Mouse (Mus musculus) midbrain, postnatal 0 days (tissue): ENCODE results near the gene Cd8b1. TPM values are rescaled to one million over a fixed set of nuclear protein-coding genes. Genes with fewer than 3 reads are reported as not detected.

Experiments
- ATAC-seq: fragments of 200-750 bp; cut with Nextera tagmentation; 2 replicates; pipeline ENCODE4 v1.8.0; 2017; ENCODE audit warnings: moderate number of reproducible peaks, mild to moderate bottlenecking, moderate TSS enrichment, moderate library complexity; ENCODE audit not compliant: low FRiP score
- DNase-seq: peaks from one replicate; pipeline ENCODE4 v3.0.0-alpha.2; 2015; ENCODE audit warnings: low spot score
- H3K27ac ChIP-seq: fragments of 300-500 bp; sonication (generic); 2 replicates; pipeline ENCODE4 v1.5.1; 2014; ENCODE audit warnings: low read depth, mild to moderate bottlenecking, low read length, mixed read lengths
- H3K27me3 ChIP-seq: fragments of 300-500 bp; sonication (generic); 2 replicates; pipeline ENCODE4 v1.6.1; 2014; ENCODE audit warnings: low read length, control low read depth, mixed read lengths; ENCODE audit not compliant: insufficient read depth
- H3K36me3 ChIP-seq: fragments of 300-500 bp; sonication (generic); 2 replicates; pipeline ENCODE4 v1.6.1; 2014; ENCODE audit warnings: low read length, control low read depth, mixed read lengths; ENCODE audit not compliant: insufficient read depth
- H3K4me1 ChIP-seq: fragments of 300-500 bp; sonication (generic); 2 replicates; pipeline ENCODE4 v1.6.1; 2014; ENCODE audit warnings: mild to moderate bottlenecking, control low read depth, antibody characterized with exemption, low read length, mixed read lengths; ENCODE audit not compliant: insufficient read depth
- H3K4me2 ChIP-seq: fragments of 300-500 bp; sonication (generic); 2 replicates; pipeline ENCODE4 v1.6.1; 2014; ENCODE audit warnings: low read depth, mild to moderate bottlenecking, low read length, mixed read lengths; ENCODE audit not compliant: poor library complexity, severe bottlenecking
- H3K4me3 ChIP-seq: fragments of 300-500 bp; sonication (generic); 2 replicates; pipeline ENCODE4 v1.5.1; 2014; ENCODE audit warnings: low read depth, mild to moderate bottlenecking, low read length, moderate library complexity
- H3K9ac ChIP-seq: fragments of 300-500 bp; sonication (generic); replicated peaks from 2 replicates; pipeline ENCODE4 v1.6.1; 2014; ENCODE audit warnings: mild to moderate bottlenecking, low read length, moderate library complexity, mixed read lengths; ENCODE audit not compliant: poor library complexity, severe bottlenecking
- H3K9me3 ChIP-seq: fragments of 300-500 bp; sonication (generic); 2 replicates; pipeline ENCODE4 v1.6.1; 2016; ENCODE audit warnings: low read length, control low read depth
- CTCF ChIP-seq: IDR thresholded peaks from 2 replicates; pipeline ENCODE4 v1.5.1; 2016; ENCODE audit warnings: antibody characterized with exemption, mild to moderate bottlenecking
- WGBS: fragments of 180-500 bp; shearing (Covaris S2); extraction: QIAGEN DNeasy Blood & Tissue Kit; methylation state at CpG from one replicate; pipeline ENCODE4 v1.1.7; 2014; 5-methylcytosine and 5-hydroxymethylcytosine counted together
- polyA plus RNA-seq: library from polyadenylated mRNA; unstranded; fragments of >200 nt; fragmentation: Nextera tagmentation; extraction: Ambion mirVana; gene quantifications from 2 replicates; pipeline ENCODE4 v1.2.1, GENCODE M21; 2015
- total RNA-seq: library from RNA; depleted of rRNA; stranded (reverse); fragments of >200 nt; gene quantifications from 2 replicates; pipeline ENCODE4 v1.2.3, GENCODE M21; 2014; rRNA removed

Gene Cd8b1
- total RNA-seq (not detected in 2 replicates), polyA plus RNA-seq (not detected in 2 replicates)

DNA sequence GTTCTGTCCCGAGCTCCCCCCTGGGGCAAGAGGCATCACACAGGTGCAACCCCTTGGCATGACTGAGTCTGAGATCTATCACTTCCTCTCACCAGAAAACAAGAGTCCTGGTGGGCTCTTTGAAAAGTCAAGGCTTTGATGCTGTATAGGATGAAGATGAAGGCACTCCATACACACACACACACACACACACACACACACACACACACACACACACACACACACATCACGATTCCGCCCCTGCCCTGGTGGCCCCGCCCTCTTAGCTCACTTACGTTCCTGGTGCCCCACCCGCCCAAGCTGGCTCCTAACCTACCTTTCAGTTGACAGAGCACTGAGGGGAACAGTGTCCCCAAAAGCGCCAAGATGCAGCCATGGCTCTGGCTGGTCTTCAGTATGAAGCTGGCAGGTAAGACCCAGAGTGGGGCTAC is at the start of gene Cd8b1:
Cd8b1 (plus strand) TSS at position 298 of the 431 bp plus-strand sequence.
- Histone ChIP-seq H3K27me3 (no peaks in the 10 kb centered on the region), H3K4me3 (no peak within 1 kb of the TSS), H3K36me3 (no peaks in the 10 kb centered on the region), H3K27ac (no peak within 1 kb of the TSS), H3K4me1 (no peaks in the 10 kb centered on the region), H3K4me2 (no peak within 1 kb of the TSS), H3K9ac (no peak within 1 kb of the TSS), H3K9me3 (no peaks in the 10 kb centered on the region)
- ATAC-seq (no peak), DNase-seq (no peak)
- 92% methylated on average over 7 of the region's 7 CpGs for WGBS
- TF ChIP-seq CTCF: no peak

DNA sequence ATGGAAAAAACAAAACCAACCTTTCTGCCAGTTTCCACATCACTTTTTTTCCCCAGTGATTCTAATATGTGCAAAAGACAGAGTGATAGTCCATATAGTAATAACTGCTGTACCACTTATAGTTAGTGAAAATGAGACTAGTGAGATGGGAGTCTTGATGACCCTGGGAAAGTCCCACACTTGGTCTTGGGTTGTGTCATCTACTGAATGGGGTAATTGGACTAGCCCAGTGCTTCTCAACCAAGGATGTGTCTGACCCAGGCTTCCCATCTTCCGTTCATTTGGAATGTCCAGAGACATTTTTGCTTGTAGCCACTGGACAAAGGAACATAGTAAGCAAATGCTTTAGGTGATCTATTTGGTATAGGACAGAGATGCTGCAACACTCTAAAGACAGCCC is 48.9 kb upstream of the Cd8b1 start:
- no peak overlapping the region for H3K9ac ChIP-seq
- 0 out of 2 replicates have a peak, but pooled peaks cover 8% of the 10 kb centered on the region for H3K4me1 ChIP-seq
- H3K4me3 ChIP-seq: no peak overlapping the region
- WGBS: 83% methylated on average over 1 of the region's 1 CpGs
- H3K27ac ChIP-seq: no peak overlapping the region
- H3K9me3 ChIP-seq: no peaks in the 10 kb centered on the region
- H3K36me3 ChIP-seq: no peaks in the 10 kb centered on the region
- no peaks in the 10 kb centered on the region for H3K27me3 ChIP-seq
- DNase-seq (no peak), ATAC-seq (no peak)
- no peak for TF ChIP-seq CTCF
- no peak overlapping the region for H3K4me2 ChIP-seq

DNA sequence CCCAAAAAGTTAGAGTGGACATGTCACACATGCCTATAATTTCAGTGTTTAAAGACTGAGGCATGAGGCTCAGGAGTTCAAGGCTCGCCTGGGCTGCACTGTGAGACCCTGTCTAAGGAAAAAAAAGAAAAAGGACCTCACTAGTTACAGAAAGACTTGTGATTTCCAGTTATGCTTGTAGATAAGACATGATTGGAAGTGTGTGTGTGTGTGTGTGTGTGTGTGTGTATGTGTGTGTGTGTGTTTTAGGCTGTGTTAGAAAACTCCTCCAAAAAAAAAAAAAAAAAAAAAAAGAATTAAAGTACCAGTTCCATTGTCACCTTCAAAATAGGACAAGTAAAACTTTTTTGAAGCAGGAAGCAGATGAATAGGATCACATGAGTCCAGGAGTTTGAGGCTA is 48.0 kb upstream of the Cd8b1 start:
- 0 out of 2 replicates have a peak, but pooled peaks cover 8% of the 10 kb centered on the region for H3K4me1 ChIP-seq
- WGBS: 87% methylated on average over 1 of the region's 1 CpGs
- no peak for TF ChIP-seq CTCF
- DNase-seq (no peak), ATAC-seq (no peak)
- H3K36me3 ChIP-seq: no peaks in the 10 kb centered on the region
- H3K9me3 ChIP-seq: no peaks in the 10 kb centered on the region
- no peak overlapping the region for H3K4me3 ChIP-seq
- H3K27me3 ChIP-seq: no peaks in the 10 kb centered on the region
- no peak overlapping the region for H3K4me2 ChIP-seq
- no peak overlapping the region for H3K9ac ChIP-seq
- no peak overlapping the region for H3K27ac ChIP-seq

DNA sequence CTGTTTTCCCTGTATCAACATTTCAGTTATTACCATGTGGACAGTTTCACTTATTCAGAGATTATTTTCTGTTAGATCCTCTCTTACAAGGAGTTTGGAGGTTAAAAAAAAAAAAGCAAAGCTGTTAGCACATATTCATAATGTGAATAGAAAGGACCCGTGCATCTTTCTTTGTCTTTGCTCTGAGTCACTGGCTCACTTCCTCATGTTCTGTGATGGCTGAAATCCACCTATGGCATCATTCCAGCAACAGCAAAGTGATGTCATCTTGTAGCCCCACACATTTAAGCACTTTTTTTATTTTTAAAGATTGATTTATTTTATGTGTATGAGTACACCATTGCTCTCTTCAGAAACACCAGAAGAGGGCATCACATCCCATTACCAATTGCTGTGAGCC is 43.2 kb upstream of the Cd8b1 start:
- H3K36me3 ChIP-seq: peaks cover 4% of the 10 kb centered on the region
- H3K4me1 ChIP-seq: no peaks in the 10 kb centered on the region
- no peak overlapping the region for H3K27ac ChIP-seq
- no peaks in the 10 kb centered on the region for H3K9me3 ChIP-seq
- H3K4me3 ChIP-seq: no peak overlapping the region
- WGBS: 73% methylated on average over 1 of the region's 1 CpGs
- H3K9ac ChIP-seq: no peak overlapping the region
- ATAC-seq: no peak
- DNase-seq: no peak
- H3K27me3 ChIP-seq: no peaks in the 10 kb centered on the region
- 0 out of 2 replicates have a peak, but pooled peaks have one; percentile 3 for TF ChIP-seq CTCF
- H3K4me2 ChIP-seq: no peak overlapping the region

DNA sequence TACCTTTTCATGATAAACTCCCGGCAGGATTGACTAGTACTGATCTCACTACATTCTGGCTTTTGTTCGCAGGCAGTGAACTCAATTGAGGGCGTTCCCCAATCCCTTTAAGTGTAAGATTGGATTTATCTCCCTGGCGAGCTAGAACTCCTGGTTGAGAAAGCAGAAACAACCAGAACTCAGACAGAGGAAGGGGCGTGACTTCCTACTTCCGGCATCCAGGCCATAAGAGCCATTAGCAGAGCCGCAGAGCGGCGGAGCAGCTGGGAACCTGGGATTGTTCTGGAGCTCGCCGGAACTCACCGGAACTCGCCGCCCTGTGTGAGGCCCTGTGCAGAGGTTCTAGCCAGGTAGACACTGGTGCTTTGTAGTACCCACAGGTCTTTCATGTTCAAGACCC is 29.1 kb upstream of the Cd8b1 start:
- ATAC-seq (no peak), DNase-seq (no peak)
- no peak overlapping the region for H3K27ac ChIP-seq
- TF ChIP-seq CTCF: no peak
- no peaks in the 10 kb centered on the region for H3K4me1 ChIP-seq
- H3K9ac ChIP-seq: no peak overlapping the region
- H3K4me3 ChIP-seq: no peak overlapping the region
- H3K4me2 ChIP-seq: no peak overlapping the region
- no peaks in the 10 kb centered on the region for H3K27me3 ChIP-seq
- WGBS: 82% methylated on average over 14 of the region's 14 CpGs
- H3K9me3 ChIP-seq: no peaks in the 10 kb centered on the region
- no peaks in the 10 kb centered on the region for H3K36me3 ChIP-seq

DNA sequence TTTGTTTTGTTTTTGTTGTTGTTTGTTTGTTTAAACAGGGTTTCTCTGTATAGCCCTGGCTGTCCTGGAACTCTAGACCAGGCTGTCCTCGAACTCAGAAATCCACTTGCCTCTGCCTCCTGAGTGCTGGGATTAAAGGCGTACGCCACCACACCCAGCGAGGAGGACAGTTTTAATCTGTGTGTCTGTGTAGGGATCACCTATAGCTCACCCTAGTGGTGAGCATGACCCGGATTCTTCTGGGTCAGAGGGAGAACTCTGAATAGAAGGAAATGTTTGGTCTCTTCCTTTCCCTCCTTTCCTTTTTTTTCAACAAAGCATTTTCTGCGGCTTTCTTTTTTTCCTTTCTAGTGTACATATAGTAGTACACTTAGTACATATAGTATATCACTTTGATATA is 27.3 kb upstream of the Cd8b1 start:
- H3K9me3 ChIP-seq: no peaks in the 10 kb centered on the region
- H3K4me3 ChIP-seq: no peak overlapping the region
- H3K4me2 ChIP-seq: no peak overlapping the region
- no peaks in the 10 kb centered on the region for H3K36me3 ChIP-seq
- H3K27me3 ChIP-seq: no peaks in the 10 kb centered on the region
- no peak overlapping the region for H3K27ac ChIP-seq
- no peak overlapping the region for H3K9ac ChIP-seq
- DNase-seq (no peak), ATAC-seq (no peak)
- no peak for TF ChIP-seq CTCF
- 80% methylated on average over 6 of the region's 6 CpGs for WGBS
- H3K4me1 ChIP-seq: no peaks in the 10 kb centered on the region
